ENCODE assay signal across 8 mouse cellular contexts in the genomic region with DNA sequence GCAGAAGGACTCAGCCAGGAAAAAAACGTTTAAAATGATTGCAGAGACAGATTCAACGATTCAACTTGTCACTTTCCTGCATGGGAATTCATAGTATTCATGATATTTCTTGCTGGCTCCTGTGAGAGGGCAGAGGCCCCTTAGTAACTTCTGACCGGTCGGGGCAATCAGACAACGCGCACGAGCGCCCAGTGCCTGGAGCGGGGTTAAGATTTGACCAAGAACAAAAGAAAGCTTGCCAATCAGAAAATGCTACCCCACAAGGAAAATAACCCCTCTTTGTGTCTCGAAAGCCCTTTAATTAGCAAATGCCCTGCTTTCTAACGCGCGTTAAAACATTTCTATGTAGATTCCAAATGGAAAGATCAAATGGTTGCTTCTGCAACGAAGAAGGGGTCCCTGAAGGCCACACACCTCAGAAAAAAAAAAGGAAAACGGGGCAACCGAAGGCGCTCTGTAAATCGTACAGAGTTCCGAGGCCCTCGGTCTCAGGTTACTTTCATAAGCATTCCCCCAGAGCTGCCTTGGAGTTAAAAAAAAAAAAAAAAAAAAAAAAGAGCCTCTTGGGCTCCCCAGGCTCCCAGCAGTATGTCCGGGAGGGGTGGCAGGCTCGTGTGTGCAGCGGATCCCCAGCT. TPM values are rescaled to one million over a fixed set of nuclear protein-coding genes. Genes with fewer than 3 reads are reported as not detected.
DNase-seq lines count a peak whose midpoint lies in the region; ATAC-seq and TF ChIP-seq lines count a peak whose summit lies in the region.

No protein-coding gene starts in this region.

- H3K27ac ChIP-seq in forebrain, embryonic 13.5 days, result peak overlapping the region; percentile 66
- peak overlapping the region; percentile 99 for H3K27ac ChIP-seq in kidney, embryonic 15.5 days
- H3K27ac ChIP-seq in midbrain, embryonic 15.5 days, result peak overlapping the region; percentile 61

- no peaks in the 10 kb centered on the region for H3K9me3 ChIP-seq in E14TG2a.4 (ENCODE audit: low read length)
- H3K9me3 ChIP-seq in forebrain, embryonic 13.5 days (replicated peaks), result no peaks in the 10 kb centered on the region
- H3K9me3 ChIP-seq in kidney, embryonic 15.5 days (replicated peaks), result no peaks in the 10 kb centered on the region
- no peaks in the 10 kb centered on the region for H3K9me3 ChIP-seq in midbrain, embryonic 15.5 days

- H3K36me3 ChIP-seq in E14TG2a.4 (ENCODE audit: insufficient read depth, low read length), result peaks cover 31% of the 10 kb centered on the region
- H3K36me3 ChIP-seq in forebrain, embryonic 13.5 days (ENCODE audit: poor library complexity, severe bottlenecking), result no peaks in the 10 kb centered on the region
- H3K36me3 ChIP-seq in kidney, embryonic 15.5 days, result peaks cover 5% of the 10 kb centered on the region; the same call in 1 of the 2 replicates
- no peaks in the 10 kb centered on the region for H3K36me3 ChIP-seq in midbrain, embryonic 15.5 days (replicated peaks)

- no peak for ATAC-seq in forebrain, embryonic 13.5 days
- no peak for ATAC-seq in kidney, embryonic 15.5 days (replicated peaks; ENCODE audit: low FRiP score)
- no peak for ATAC-seq in midbrain, embryonic 15.5 days (replicated peaks)

- no peak for TF ChIP-seq CTCF in E14TG2a.4 (conservative IDR thresholded peaks at IDR 0.05; ENCODE audit: low read length)

- H3K9ac ChIP-seq in forebrain, embryonic 13.5 days, result peak overlapping the region; percentile 48
- H3K9ac ChIP-seq in kidney, embryonic 15.5 days, result peak overlapping the region; percentile 41
- no peak overlapping the region for H3K9ac ChIP-seq in midbrain, embryonic 15.5 days

- H3K4me2 ChIP-seq in forebrain, embryonic 13.5 days, result peak overlapping the region; percentile 99
- H3K4me2 ChIP-seq in kidney, embryonic 15.5 days, result peak overlapping the region; percentile 83
- H3K4me2 ChIP-seq in midbrain, embryonic 15.5 days, result peak overlapping the region; percentile 91

- H3K4me1 ChIP-seq in E14TG2a.4 (replicated peaks; ENCODE audit: low read depth, low read length), result peaks cover 59% of the 10 kb centered on the region
- peaks cover 55% of the 10 kb centered on the region for H3K4me1 ChIP-seq in forebrain, embryonic 13.5 days
- peaks cover 53% of the 10 kb centered on the region for H3K4me1 ChIP-seq in kidney, embryonic 15.5 days
- H3K4me1 ChIP-seq in midbrain, embryonic 15.5 days, result peaks cover 46% of the 10 kb centered on the region

- peak overlapping the region; percentile 93 for H3K4me3 ChIP-seq in E14TG2a.4 (replicated peaks; ENCODE audit: low read length)
- H3K4me3 ChIP-seq in forebrain, embryonic 13.5 days, result peak overlapping the region; percentile 66
- H3K4me3 ChIP-seq in kidney, embryonic 15.5 days (replicated peaks), result peak overlapping the region; percentile 87
- H3K4me3 ChIP-seq in midbrain, embryonic 15.5 days, result peak overlapping the region; percentile 52

- intact Hi-C loops in left cerebral cortex, postnatal 14 days (cut with DNase I), result loop anchor here (5.0 kb wide), 1 partner anchor 164 kb away; no protein-coding TSS in a partner anchor

- peaks cover 39% of the 10 kb centered on the region for H3K27me3 ChIP-seq in E14TG2a.4 (ENCODE audit: insufficient read depth, low read length)
- peaks cover 45% of the 10 kb centered on the region for H3K27me3 ChIP-seq in forebrain, embryonic 13.5 days
- no peaks in the 10 kb centered on the region for H3K27me3 ChIP-seq in kidney, embryonic 15.5 days
- H3K27me3 ChIP-seq in midbrain, embryonic 15.5 days (replicated peaks), result peaks cover 27% of the 10 kb centered on the region

- peak; percentile 21 to 69 for DNase-seq in adrenal gland, adult (ENCODE audit: inconsistent age in 2 of 2, low spot score in 1 of 2)
- no peak for DNase-seq in adrenal gland, postnatal 36 days
- no peak for DNase-seq in left cerebral cortex, postnatal 14 days (ENCODE audit: low spot score in 2 of 2)
- DNase-seq in right cerebral cortex, adult 18-20 months, result no peak

- whole genome bisulfite sequencing in forebrain, embryonic 13.5 days, result 2% methylated on average over 23 of the region's 23 CpGs
- 5% methylated on average over 23 of the region's 23 CpGs for WGBS in kidney, embryonic 15.5 days
- 3% methylated on average over 23 of the region's 23 CpGs for WGBS in midbrain, embryonic 15.5 days

RNA-seq across cellular contexts. Expression of gene Fzd7, which starts 1.3 kb away (rescaled TPM):
- total RNA-seq in adrenal gland, postnatal 36 days (2021), result 10 to 100 TPM; 11.2 to 17.7 TPM
- 2.8 and 3.4 TPM in 2 replicates for polyA plus RNA-seq in forebrain, embryonic 13.5 days (2015; fragmentation: Nextera tagmentation; extraction: Ambion mirVana)
- 19.1 and 19.5 TPM in 2 replicates for polyA plus RNA-seq in kidney, embryonic 15.5 days (2015; fragmentation: Nextera tagmentation; extraction: Ambion mirVana)
- polyA plus RNA-seq in midbrain, embryonic 15.5 days (2015; fragmentation: Nextera tagmentation; extraction: Ambion mirVana), result 3.0 and 3.3 TPM in 2 replicates
- total RNA-seq in left cerebral cortex, postnatal 14 days (2021), result 1 to 10 TPM; 5.6 to 6.0 TPM

RNA-seq across cellular contexts. Expression of gene Gm973, which starts 35.1 kb away (rescaled TPM):
- total RNA-seq in adrenal gland, postnatal 36 days (2021), result 10 to 100 TPM in 1 of 2 experiments, under 1 TPM in 1; 0.86 to 23.1 TPM
- polyA plus RNA-seq in forebrain, embryonic 13.5 days (2015; fragmentation: Nextera tagmentation; extraction: Ambion mirVana), result 3.0 and 5.1 TPM in 2 replicates
- 0.73 and 0.85 TPM in 2 replicates for polyA plus RNA-seq in kidney, embryonic 15.5 days (2015; fragmentation: Nextera tagmentation; extraction: Ambion mirVana)
- 10.9 and 14.8 TPM in 2 replicates for polyA plus RNA-seq in midbrain, embryonic 15.5 days (2015; fragmentation: Nextera tagmentation; extraction: Ambion mirVana)
- 1 to 10 TPM; 5.8 to 9.0 TPM for total RNA-seq in left cerebral cortex, postnatal 14 days (2021)

Comparison
In these comparisons a context has a peak if more than half of its experiments do, and no peak if none do; other contexts are left out.
1. DNase-seq: peak in adrenal gland, adult (2 of 2); none in adrenal gland, postnatal 36 days (0 of 2), left cerebral cortex, postnatal 14 days (0 of 2) and right cerebral cortex, adult 18-20 months (single experiment).
2. Peak in every context shown above with its lines, with median percentiles within 50 percentile points of each other: H3K4me3 ChIP-seq, H3K27ac ChIP-seq and H3K4me2 ChIP-seq.